Mouse (Mus musculus): ENCODE measurements around the gene Pa2g4. TPM values are rescaled to one million over a fixed set of nuclear protein-coding genes. Genes with fewer than 3 reads are reported as not detected.

The Pa2g4 gene
- total and polyA plus RNA-seq, 3 experiments = 232 to 663 (median 298) TPM

- H3K79me2 ChIP-seq (ENCODE audit: control insufficient read depth, insufficient read depth, low read length, poor library complexity) = peaks cover 8% of the 10 kb centered on the region
- no peaks in the 10 kb centered on the region for H3K9me3 ChIP-seq (replicated peaks; ENCODE audit: insufficient read depth, low read length)
- H3K4me1 ChIP-seq (ENCODE audit: control insufficient read depth in 1 of 2, insufficient read depth in 2 of 2, low read length in 2 of 2) = peaks cover 3 to 5% of the 10 kb centered on the region in 2 experiments; a peak in 2 of 4 replicates
- no peak overlapping the region for H3K9ac ChIP-seq (ENCODE audit: control insufficient read depth, low read depth, low read length, poor library complexity, severe bottlenecking)
- no peak for TF ChIP-seq RAD21 (IDR thresholded peaks at IDR 0.05; ENCODE audit: low read depth, low read length)
- TF ChIP-seq MYB (IDR thresholded peaks at IDR 0.05; ENCODE audit: low read depth, low read length) = no peak
- no peak for TF ChIP-seq MEF2A (IDR thresholded peaks at IDR 0.05; ENCODE audit: extremely low read depth, insufficient replicate concordance, low read depth, low read length, poor library complexity, severe bottlenecking)
- TF ChIP-seq RCOR1 (IDR thresholded peaks at IDR 0.05; ENCODE audit: low read depth, low read length) = no peak
- no peak for TF ChIP-seq CHD1 (IDR thresholded peaks at IDR 0.05; ENCODE audit: low read depth, low read length)
- no peak for TF ChIP-seq ETS1 (IDR thresholded peaks at IDR 0.05; ENCODE audit: low read depth, low read length)
- no peak for TF ChIP-seq HCFC1 (IDR thresholded peaks at IDR 0.05; ENCODE audit: low read depth, low read length)
- TF ChIP-seq TAL1 (IDR thresholded peaks at IDR 0.05; ENCODE audit: low read length) = no peak
- no peak for TF ChIP-seq POLR2AphosphoS5 (IDR thresholded peaks at IDR 0.05; ENCODE audit: borderline replicate concordance, low read depth, low read length)
- TF ChIP-seq MAX (IDR thresholded peaks at IDR 0.05; ENCODE audit: low read length) = no peak
- TF ChIP-seq KAT2A (conservative IDR thresholded peaks at IDR 0.05; ENCODE audit: low read depth, low read length) = no peak
- no peak overlapping the region for H3K27ac ChIP-seq (ENCODE audit: control insufficient read depth, low read depth, low read length)
- no peak for DNase-seq (ENCODE audit: low read depth, low spot score)
- H3K36me3 ChIP-seq (ENCODE audit: control insufficient read depth in 1 of 2, insufficient read depth in 2 of 2, low read length in 2 of 2) = peaks cover 2 to 8% of the 10 kb centered on the region in 2 experiments; a peak in 3 of 4 replicates
- no peak overlapping the region for H3K4me3 ChIP-seq (ENCODE audit: control insufficient read depth in 1 of 2, insufficient read depth in 1 of 2, low read depth in 2 of 2, low read length in 2 of 2)
- H3K27me3 ChIP-seq (ENCODE audit: control insufficient read depth in 1 of 2, insufficient read depth in 2 of 2, low read length in 2 of 2) = no peaks in the 10 kb centered on the region
These were observed 43.4 kb downstream of the Pa2g4 start for GRCm38 (mm10) chr10:128522351-128522750.

- Histone ChIP-seq H3K9ac (ENCODE audit: control insufficient read depth, low read depth, low read length, poor library complexity, severe bottlenecking) (no peak overlapping the region), H3K27me3 (ENCODE audit: control insufficient read depth in 1 of 2, insufficient read depth in 2 of 2, low read length in 2 of 2) (no peaks in the 10 kb centered on the region), H3K4me1 (ENCODE audit: control insufficient read depth in 1 of 2, insufficient read depth in 2 of 2, low read length in 2 of 2) (peaks cover 0 to 5% of the 10 kb centered on the region in 2 experiments; a peak in 1 of 4 replicates), H3K4me3 (ENCODE audit: control insufficient read depth in 1 of 2, insufficient read depth in 1 of 2, low read depth in 2 of 2, low read length in 2 of 2) (no peak overlapping the region), H3K79me2 (ENCODE audit: control insufficient read depth, insufficient read depth, low read length, poor library complexity) (peaks cover 8% of the 10 kb centered on the region), H3K27ac (ENCODE audit: control insufficient read depth, low read depth, low read length) (no peak overlapping the region), H3K9me3 (replicated peaks; ENCODE audit: insufficient read depth, low read length) (no peaks in the 10 kb centered on the region), H3K36me3 (ENCODE audit: control insufficient read depth in 1 of 2, insufficient read depth in 2 of 2, low read length in 2 of 2) (peaks cover 2 to 5% of the 10 kb centered on the region in 2 experiments; a peak in 2 of 4 replicates)
- DNase-seq (ENCODE audit: low read depth, low spot score) = no peak
- no peak for TF ChIP-seq ETS1 (IDR thresholded peaks at IDR 0.05; ENCODE audit: low read depth, low read length)
- TF ChIP-seq POLR2AphosphoS2 (IDR thresholded peaks at IDR 0.05; ENCODE audit: low read length) = no peak
- TF ChIP-seq ZNF384 (IDR thresholded peaks at IDR 0.05; ENCODE audit: low read depth, low read length) = no peak
- TF ChIP-seq USF1 (IDR thresholded peaks at IDR 0.05; ENCODE audit: low read depth, low read length) = no peak
- no peak for TF ChIP-seq MYC (IDR thresholded peaks at IDR 0.05; ENCODE audit: low read depth, low read length)
- TF ChIP-seq MXI1 (IDR thresholded peaks at IDR 0.05; ENCODE audit: low read depth, low read length) = no peak
- no peak for TF ChIP-seq JUND (IDR thresholded peaks at IDR 0.05; ENCODE audit: low read depth, low read length)
- TF ChIP-seq RAD21 (IDR thresholded peaks at IDR 0.05; ENCODE audit: low read depth, low read length) = no peak
- TF ChIP-seq ZC3H11A (IDR thresholded peaks at IDR 0.05; ENCODE audit: low read depth, low read length) = no peak
- TF ChIP-seq GATA1 (IDR thresholded peaks at IDR 0.05; ENCODE audit: low read depth, low read length) = no peak
- TF ChIP-seq E2F4 (IDR thresholded peaks at IDR 0.05; ENCODE audit: borderline replicate concordance, low read depth, low read length) = no peak
These were observed 45.2 kb downstream of the Pa2g4 start for GRCm38 (mm10) chr10:128520591-128520990.
